21 mouse cellular contexts compared by ENCODE assay signal in genomic region chr14:30697407-30698052, GRCm38 (mm10). TPM values are rescaled to one million over a fixed set of nuclear protein-coding genes. Genes with fewer than 3 reads are reported as not detected.
DNase-seq lines count a peak whose midpoint lies in the region; ATAC-seq and TF ChIP-seq lines count a peak whose summit lies in the region.
"Had no signal": no experiment of that assay in that cellular context is flagged by ENCODE, and none has a peak within 500 bp of the region (broad histone marks: within the 10 kb centered on the region; RNA-seq: fewer than 3 reads in every experiment).

No protein-coding gene starts in this region.

- intact Hi-C loops in left cerebral cortex, postnatal 14 days (cut with DNase I) = no loop called here
- intact Hi-C loops in left cerebral cortex, adult 2 months (cut with DNase I) = no loop called here

- no peaks in the 10 kb centered on the region for H3K9me3 ChIP-seq in embryonic facial prominence, embryonic 10.5 days
- no peaks in the 10 kb centered on the region for H3K9me3 ChIP-seq in hindbrain, postnatal 0 days (ENCODE audit: low read length)
- H3K9me3 ChIP-seq in kidney, embryonic 16.5 days (ENCODE audit: low read length) = no peaks in the 10 kb centered on the region
- H3K9me3 ChIP-seq: intestine, embryonic 15.5 days; limb, embryonic 10.5 days; liver, embryonic 12.5 days; stomach, embryonic 15.5 days had no signal

- H3K4me3 ChIP-seq in left cerebral cortex, adult 2 months = no peak overlapping the region
- no peak overlapping the region for H3K4me3 ChIP-seq in embryonic facial prominence, embryonic 10.5 days
- H3K4me3 ChIP-seq in hindbrain, postnatal 0 days (ENCODE audit: low read length) = no peak overlapping the region
- no peak overlapping the region for H3K4me3 ChIP-seq in kidney, embryonic 16.5 days (ENCODE audit: low read length)
- H3K4me3 ChIP-seq: intestine, embryonic 15.5 days; limb, embryonic 10.5 days; liver, embryonic 12.5 days; myocyte; stomach, embryonic 15.5 days had no signal

- no peak for TF ChIP-seq CTCF in left cerebral cortex, adult 2 months (IDR thresholded peaks at IDR 0.05)
- TF ChIP-seq CTCF in hindbrain, postnatal 0 days (IDR thresholded peaks at IDR 0.05; ENCODE audit: low read depth) = no peak

- peaks cover 16% of the 10 kb centered on the region for H3K4me1 ChIP-seq in embryonic facial prominence, embryonic 10.5 days
- H3K4me1 ChIP-seq in hindbrain, postnatal 0 days (ENCODE audit: insufficient read depth, low read length) = peaks cover 5% of the 10 kb centered on the region; the same call in 1 of the 2 replicates
- H3K4me1 ChIP-seq in kidney, embryonic 16.5 days (ENCODE audit: insufficient read depth, low read length) = no peaks in the 10 kb centered on the region
- H3K4me1 ChIP-seq: intestine, embryonic 15.5 days; liver, embryonic 12.5 days; stomach, embryonic 15.5 days had no signal

- H3K27me3 ChIP-seq in embryonic facial prominence, embryonic 10.5 days (replicated peaks; ENCODE audit: low read depth, poor library complexity, severe bottlenecking) = no peaks in the 10 kb centered on the region; the same call in 1 of the 2 replicates
- H3K27me3 ChIP-seq in hindbrain, postnatal 0 days (ENCODE audit: insufficient read depth, low read length) = no peaks in the 10 kb centered on the region
- H3K27me3 ChIP-seq in kidney, embryonic 16.5 days (ENCODE audit: insufficient read depth, low read length) = no peaks in the 10 kb centered on the region
- H3K27me3 ChIP-seq: intestine, embryonic 15.5 days; liver, embryonic 12.5 days; stomach, embryonic 15.5 days had no signal

- H3K36me3 ChIP-seq in embryonic facial prominence, embryonic 10.5 days (replicated peaks) = peaks cover 11% of the 10 kb centered on the region
- no peaks in the 10 kb centered on the region for H3K36me3 ChIP-seq in hindbrain, postnatal 0 days (ENCODE audit: insufficient read depth, low read length)
- H3K36me3 ChIP-seq in kidney, embryonic 16.5 days (ENCODE audit: insufficient read depth, low read length) = no peaks in the 10 kb centered on the region
- H3K36me3 ChIP-seq: intestine, embryonic 15.5 days; liver, embryonic 12.5 days; stomach, embryonic 15.5 days had no signal

- WGBS in embryonic facial prominence, embryonic 10.5 days = 78% methylated on average over 15 of the region's 15 CpGs
- WGBS in hindbrain, postnatal 0 days = 61% methylated on average over 15 of the region's 15 CpGs
- WGBS in kidney, embryonic 16.5 days = 82% methylated on average over 15 of the region's 15 CpGs

- H3K9ac ChIP-seq in hindbrain, postnatal 0 days (replicated peaks; ENCODE audit: low read length) = no peak overlapping the region
- no peak overlapping the region for H3K9ac ChIP-seq in kidney, embryonic 16.5 days (replicated peaks; ENCODE audit: low read length)
- H3K9ac ChIP-seq: intestine, embryonic 15.5 days; liver, embryonic 12.5 days; stomach, embryonic 15.5 days had no signal

- DNase-seq in left cerebral cortex, postnatal 14 days (ENCODE audit: low spot score in 2 of 2) = peak; percentile 33 to 80
- no peak for DNase-seq in left cerebral cortex, adult 2 months (ENCODE audit: extremely low spot score in 1 of 2, low spot score in 2 of 2)
- DNase-seq in brain, adult 2 months (ENCODE audit: low read depth, low spot score) = peak; percentile 71
- peak; percentile 13 for DNase-seq in embryonic facial prominence, embryonic 10.5 days (ENCODE audit: low spot score)
- peak; percentile 72 for DNase-seq in hindbrain, postnatal 0 days (ENCODE audit: low spot score)
- DNase-seq in frontal cortex, postnatal 14 days (ENCODE audit: low spot score in 2 of 2) = no peak
- DNase-seq: adrenal gland, postnatal 14 days; cerebellum, adult 9-11 months; gastrocnemius, postnatal 10 days; heart, postnatal 10 days; kidney, postnatal 14 days; layer of hippocampus, adult 9-11 months; spleen, adult 18-20 months; thymus, postnatal 14 days had no signal

- no peak overlapping the region for H3K27ac ChIP-seq in left cerebral cortex, adult 2 months
- H3K27ac ChIP-seq in embryonic facial prominence, embryonic 10.5 days (replicated peaks) = no peak overlapping the region
- peak overlapping the region; percentile 41; the same call in 1 of the 2 replicates for H3K27ac ChIP-seq in hindbrain, postnatal 0 days
- H3K27ac ChIP-seq in kidney, embryonic 16.5 days (ENCODE audit: low read length) = no peak overlapping the region
- H3K27ac ChIP-seq: intestine, embryonic 15.5 days; limb, embryonic 10.5 days; liver, embryonic 12.5 days; stomach, embryonic 15.5 days had no signal

- no peak overlapping the region for H3K4me2 ChIP-seq in hindbrain, postnatal 0 days (ENCODE audit: low read depth, low read length)
- H3K4me2 ChIP-seq in kidney, embryonic 16.5 days (replicated peaks; ENCODE audit: low read depth, low read length) = no peak overlapping the region
- H3K4me2 ChIP-seq: intestine, embryonic 15.5 days; liver, embryonic 12.5 days; stomach, embryonic 15.5 days had no signal

- peak; percentile 69 for ATAC-seq in hindbrain, postnatal 0 days
- ATAC-seq in kidney, embryonic 16.5 days (ENCODE audit: low FRiP score, low TSS enrichment) = no peak
- ATAC-seq: CD4-positive, CD25-positive, alpha-beta regulatory T cell, adult 4 months; intestine, embryonic 15.5 days; liver, embryonic 12.5 days had no signal

RNA-seq across cellular contexts. Expression of gene Sfmbt1, which starts 17.1 kb away (rescaled TPM):
- 10 to 100 TPM; 26.0 to 29.9 TPM for total RNA-seq in left cerebral cortex, postnatal 14 days (2021)
- total RNA-seq in left cerebral cortex, adult 2 months (2021) = 10 to 100 TPM; 38.4 to 38.8 TPM
- 17.0 and 18.5 TPM in 2 replicates for polyA plus RNA-seq in embryonic facial prominence, embryonic 10.5 days (2016; fragmentation: Nextera tagmentation; extraction: Ambion mirVana)
- total RNA-seq in hindbrain, postnatal 0 days (2014; rRNA removed) = 5.8 and 9.7 TPM in 2 replicates
- 13.3 and 13.4 TPM in 2 replicates for polyA plus RNA-seq in hindbrain, postnatal 0 days (2015; fragmentation: Nextera tagmentation; extraction: Ambion mirVana)
- 13.6 and 14.5 TPM in 2 replicates for polyA plus RNA-seq in kidney, embryonic 16.5 days (2015; fragmentation: Nextera tagmentation; extraction: Ambion mirVana)

RNA-seq across cellular contexts. Expression of gene Rft1, which starts 43.4 kb away (rescaled TPM):
- 10 to 100 TPM; 11.0 to 12.4 TPM for total RNA-seq in left cerebral cortex, postnatal 14 days (2021)
- total RNA-seq in left cerebral cortex, adult 2 months (2021) = 10 to 100 TPM; 11.3 to 12.3 TPM
- 15.5 and 15.7 TPM in 2 replicates for polyA plus RNA-seq in embryonic facial prominence, embryonic 10.5 days (2016; fragmentation: Nextera tagmentation; extraction: Ambion mirVana)
- 11.4 and 18.2 TPM in 2 replicates for total RNA-seq in hindbrain, postnatal 0 days (2014; rRNA removed)
- polyA plus RNA-seq in hindbrain, postnatal 0 days (2015; fragmentation: Nextera tagmentation; extraction: Ambion mirVana) = 10.0 and 10.1 TPM in 2 replicates
- 19.6 and 20.3 TPM in 2 replicates for polyA plus RNA-seq in kidney, embryonic 16.5 days (2015; fragmentation: Nextera tagmentation; extraction: Ambion mirVana)

Comparison
In these comparisons a context has a peak if more than half of its experiments do, and no peak if none do; other contexts are left out.
1. DNase-seq: peak in left cerebral cortex, postnatal 14 days (2 of 2), brain, adult 2 months (single experiment), embryonic facial prominence, embryonic 10.5 days (single experiment) and hindbrain, postnatal 0 days (single experiment); none in left cerebral cortex, adult 2 months (0 of 2) and frontal cortex, postnatal 14 days (0 of 2).